32 mouse cellular contexts compared by ENCODE assay signal in genomic region chr6:77457919-77458318, GRCm38 (mm10).
A peak's percentile ranks its signal among the peaks of the same experiment; 100 is the strongest.
DNase-seq lines count a peak whose midpoint lies in the region; ATAC-seq and TF ChIP-seq lines count a peak whose summit lies in the region.
"Had no signal": no experiment of that assay in that cellular context is flagged by ENCODE, and none has a peak within 500 bp of the region (broad histone marks: within the 10 kb centered on the region; RNA-seq: fewer than 3 reads in every experiment).

No protein-coding gene starts in this region.

- no peaks in the 10 kb centered on the region for H3K27me3 ChIP-seq in forebrain, embryonic 16.5 days (replicated peaks; ENCODE audit: control insufficient read depth, insufficient read depth, low read length)
- H3K27me3 ChIP-seq in forebrain, embryonic 11.5 days (ENCODE audit: control insufficient read depth, insufficient read depth, low read length), result no peaks in the 10 kb centered on the region
- H3K27me3 ChIP-seq in limb, embryonic 10.5 days (ENCODE audit: low read depth, poor library complexity, severe bottlenecking), result no peaks in the 10 kb centered on the region
- H3K27me3 ChIP-seq: CH12.LX; forebrain, embryonic 15.5 days; heart, embryonic 13.5 days; hindbrain, embryonic 15.5 days; kidney, embryonic 15.5 days; limb, embryonic 12.5 days; liver, embryonic 15.5 days; midbrain, embryonic 15.5 days; neural tube, embryonic 15.5 days had no signal

- no peak overlapping the region for H3K4me3 ChIP-seq in forebrain, embryonic 16.5 days (replicated peaks; ENCODE audit: low read length)
- H3K4me3 ChIP-seq in forebrain, embryonic 11.5 days (ENCODE audit: low read depth, low read length), result no peak overlapping the region
- no peak overlapping the region for H3K4me3 ChIP-seq in layer of hippocampus, adult 2 months
- H3K4me3 ChIP-seq in limb, embryonic 10.5 days, result no peak overlapping the region
- H3K4me3 ChIP-seq: forebrain, embryonic 15.5 days; heart, adult 2 months; heart, embryonic 13.5 days; hindbrain, embryonic 15.5 days; kidney, embryonic 15.5 days; limb, embryonic 12.5 days; liver, embryonic 15.5 days; midbrain, embryonic 10.5 days; midbrain, embryonic 15.5 days; neural tube, embryonic 15.5 days had no signal

- H3K4me1 ChIP-seq in forebrain, embryonic 16.5 days (replicated peaks; ENCODE audit: control insufficient read depth, insufficient read depth, low read length), result peaks cover 4% of the 10 kb centered on the region
- no peaks in the 10 kb centered on the region for H3K4me1 ChIP-seq in forebrain, embryonic 11.5 days (replicated peaks; ENCODE audit: control insufficient read depth, insufficient read depth, low read length)
- 0 out of 2 replicates have a peak, but pooled peaks cover 3% of the 10 kb centered on the region for H3K4me1 ChIP-seq in limb, embryonic 10.5 days
- H3K4me1 ChIP-seq: heart, embryonic 13.5 days; kidney, embryonic 15.5 days; limb, embryonic 12.5 days; liver, embryonic 15.5 days; midbrain, embryonic 10.5 days; neural tube, embryonic 15.5 days had no signal

- no peak for DNase-seq in forebrain, embryonic 11.5 days (ENCODE audit: low spot score)
- DNase-seq in layer of hippocampus, adult 2 months (ENCODE audit: low spot score in 2 of 2), result peak in 1 of 2 experiments; percentile 52
- DNase-seq in layer of hippocampus, postnatal 10 days (ENCODE audit: low spot score in 2 of 2), result no peak
- peak; percentile 47 to 78 for DNase-seq in right cerebral cortex, postnatal 10 days (ENCODE audit: low spot score in 2 of 2)
- DNase-seq in right cerebral cortex, postnatal 14 days, result no peak
- DNase-seq in telencephalon, adult 2 months (ENCODE audit: low read depth, low spot score), result peak; percentile 81
- DNase-seq in limb, embryonic 10.5 days (ENCODE audit: low spot score), result no peak
- DNase-seq: adrenal gland, adult 8-10 months; cerebellum, adult 8-10 months; cerebellum, postnatal 36 days; heart, adult 2 months; heart, postnatal 10 days; kidney, adult 11 months; kidney, postnatal 36 days; lung, embryonic 14.5 days; lung, postnatal 14 days; retina, postnatal 1 day; spleen, adult 18-20 months; thymus, adult 18-20 months; thymus, postnatal 25 days had no signal

- no peak overlapping the region for H3K9ac ChIP-seq in forebrain, embryonic 16.5 days (replicated peaks; ENCODE audit: low read depth, low read length)
- no peak overlapping the region for H3K9ac ChIP-seq in forebrain, embryonic 11.5 days (ENCODE audit: low read length)
- H3K9ac ChIP-seq: forebrain, embryonic 15.5 days; heart, embryonic 13.5 days; hindbrain, embryonic 15.5 days; kidney, embryonic 15.5 days; limb, embryonic 12.5 days; liver, embryonic 15.5 days; lung, embryonic 14.5 days; midbrain, embryonic 15.5 days; neural tube, embryonic 15.5 days had no signal

- H3K4me2 ChIP-seq in forebrain, embryonic 16.5 days (ENCODE audit: low read length), result no peak overlapping the region
- H3K4me2 ChIP-seq in forebrain, embryonic 11.5 days (ENCODE audit: low read depth, low read length, severe bottlenecking), result no peak overlapping the region
- H3K4me2 ChIP-seq: forebrain, embryonic 15.5 days; heart, embryonic 13.5 days; hindbrain, embryonic 15.5 days; kidney, embryonic 15.5 days; limb, embryonic 12.5 days; liver, embryonic 15.5 days; lung, embryonic 14.5 days; midbrain, embryonic 15.5 days; neural tube, embryonic 15.5 days had no signal

- no peak for TF ChIP-seq CTCF in layer of hippocampus, adult 2 months (conservative IDR thresholded peaks at IDR 0.05)

- no peaks in the 10 kb centered on the region for H3K9me3 ChIP-seq in forebrain, embryonic 16.5 days (ENCODE audit: control insufficient read depth, low read length)
- no peaks in the 10 kb centered on the region for H3K9me3 ChIP-seq in forebrain, embryonic 11.5 days (ENCODE audit: control insufficient read depth, low read length)
- no peaks in the 10 kb centered on the region for H3K9me3 ChIP-seq in limb, embryonic 10.5 days (replicated peaks)
- H3K9me3 ChIP-seq: forebrain, embryonic 15.5 days; heart, embryonic 13.5 days; hindbrain, embryonic 15.5 days; kidney, embryonic 15.5 days; limb, embryonic 12.5 days; liver, embryonic 15.5 days; midbrain, embryonic 10.5 days; midbrain, embryonic 15.5 days; neural tube, embryonic 15.5 days had no signal

- WGBS in forebrain, embryonic 16.5 days, result 78% methylated on average over 2 of the region's 2 CpGs
- WGBS in forebrain, embryonic 11.5 days, result 86% methylated on average over 2 of the region's 2 CpGs
- 89% methylated on average over 2 of the region's 2 CpGs for WGBS in limb, embryonic 10.5 days

- no peaks in the 10 kb centered on the region for H3K36me3 ChIP-seq in forebrain, embryonic 16.5 days (ENCODE audit: control insufficient read depth, insufficient read depth)
- H3K36me3 ChIP-seq in forebrain, embryonic 11.5 days (ENCODE audit: control insufficient read depth, insufficient read depth, low read length), result no peaks in the 10 kb centered on the region
- no peaks in the 10 kb centered on the region for H3K36me3 ChIP-seq in limb, embryonic 10.5 days
- H3K36me3 ChIP-seq: forebrain, embryonic 15.5 days; heart, embryonic 13.5 days; hindbrain, embryonic 15.5 days; kidney, embryonic 15.5 days; limb, embryonic 12.5 days; liver, embryonic 15.5 days; midbrain, embryonic 10.5 days; midbrain, embryonic 15.5 days; neural tube, embryonic 15.5 days had no signal

- no peak overlapping the region for H3K27ac ChIP-seq in forebrain, embryonic 16.5 days (ENCODE audit: low read length)
- no peak overlapping the region for H3K27ac ChIP-seq in forebrain, embryonic 11.5 days (ENCODE audit: low read depth, low read length)
- H3K27ac ChIP-seq in layer of hippocampus, adult 2 months, result peak overlapping the region; percentile 34
- H3K27ac ChIP-seq in limb, embryonic 10.5 days, result no peak overlapping the region
- H3K27ac ChIP-seq: forebrain, embryonic 15.5 days; heart, adult 2 months; heart, embryonic 13.5 days; hindbrain, embryonic 15.5 days; kidney, embryonic 15.5 days; limb, embryonic 12.5 days; liver, embryonic 15.5 days; midbrain, embryonic 10.5 days; midbrain, embryonic 15.5 days; neural tube, embryonic 15.5 days had no signal

- ATAC-seq in forebrain, embryonic 16.5 days, result 0 out of 2 replicates have a peak, but pooled peaks have one; percentile 12
- no peak for ATAC-seq in forebrain, embryonic 11.5 days (replicated peaks; ENCODE audit: low FRiP score)
- ATAC-seq: forebrain, embryonic 15.5 days; inflammation-experienced regulatory T-cells, adult 6 months; midbrain, embryonic 15.5 days had no signal

Comparison
In these comparisons a context has a peak if more than half of its experiments do, and no peak if none do; other contexts are left out.
1. DNase-seq: peak in right cerebral cortex, postnatal 10 days (2 of 2) and telencephalon, adult 2 months (single experiment); none in forebrain, embryonic 11.5 days (single experiment), layer of hippocampus, postnatal 10 days (0 of 2), right cerebral cortex, postnatal 14 days (single experiment) and limb, embryonic 10.5 days (single experiment).